Comparison of ENCODE assay signal across 8 mouse cellular contexts in the genomic region with DNA sequence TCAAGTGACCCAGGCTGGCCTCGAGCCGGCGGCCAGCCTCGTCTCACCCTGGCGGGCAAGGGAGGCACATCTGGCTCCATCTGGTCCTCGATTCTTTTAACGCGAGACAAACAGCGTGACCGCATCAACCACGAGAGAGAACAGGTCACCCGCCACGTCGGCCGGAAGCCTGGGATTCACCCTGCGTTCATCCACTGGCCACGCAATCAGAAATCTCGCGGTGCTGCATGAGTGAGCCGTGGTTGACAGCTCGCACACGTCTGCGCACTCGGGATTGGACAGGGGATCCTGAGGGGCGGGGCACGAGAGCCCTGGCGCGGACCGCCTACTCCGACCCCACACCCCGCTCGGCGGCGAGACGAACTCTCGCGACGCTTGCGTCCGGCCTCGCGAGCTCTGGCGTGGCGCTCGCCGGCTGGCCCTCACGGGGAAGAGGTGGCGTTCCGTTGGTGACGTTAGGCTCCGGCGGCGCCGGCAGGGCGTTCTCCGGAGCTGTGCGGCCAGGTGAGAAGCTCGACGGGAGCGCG. TPM values are rescaled to one million over a fixed set of nuclear protein-coding genes. Genes with fewer than 3 reads are reported as not detected.
DNase-seq lines count a peak whose midpoint lies in the region; ATAC-seq and TF ChIP-seq lines count a peak whose summit lies in the region.

Gene Nktr, plus strand, starts transcription at position 378 of the 527 bp plus-strand sequence.

- H3K4me2 ChIP-seq in hindbrain, postnatal 0 days (ENCODE audit: low read depth, low read length): peak within 1 kb of the TSS; percentile 85

- under 1% methylated on average over 59 of the region's 61 CpGs for WGBS in hindbrain, postnatal 0 days

- TF ChIP-seq CTCF in gastrocnemius, adult 2 months (IDR thresholded peaks at IDR 0.05): peak; percentile 20; the same call in 1 of the 2 replicates
- peak; percentile 58 for TF ChIP-seq CTCF in hindbrain, postnatal 0 days (IDR thresholded peaks at IDR 0.05; ENCODE audit: low read depth)
- peak; percentile 16 for TF ChIP-seq CTCF in left cerebral cortex, adult 2 months (IDR thresholded peaks at IDR 0.05)

- peak within 1 kb of the TSS; percentile 82 for H3K4me3 ChIP-seq in gastrocnemius, adult 2 months
- peak within 1 kb of the TSS; percentile 80 for H3K4me3 ChIP-seq in hindbrain, postnatal 0 days (ENCODE audit: low read length)
- H3K4me3 ChIP-seq in left cerebral cortex, adult 2 months: peak within 1 kb of the TSS; percentile 77

- intact Hi-C loops in gastrocnemius, adult 2 months (cut with DNase I): loop anchor here (1.0 kb wide), 1 partner anchor 9 kb away; the partner anchor contains the start of gene Ss18l2
- intact Hi-C loops in left cerebral cortex, adult 2 months (cut with DNase I): no loop called here

- DNase-seq in ZHBTc4 (ENCODE audit: low read depth, low spot score): peak; percentile 99
- peak; percentile 99 for DNase-seq in gastrocnemius, adult 2 months
- peak; percentile 100 for DNase-seq in hindbrain, postnatal 0 days (ENCODE audit: low spot score)
- DNase-seq in left cerebral cortex, adult 2 months (ENCODE audit: extremely low spot score in 1 of 2, low spot score in 2 of 2): peak; percentile 98
- peak; percentile 97 for DNase-seq in right cerebral cortex, adult 2 months (ENCODE audit: low spot score in 2 of 2)
- DNase-seq in urinary bladder, postnatal 14 days (ENCODE audit: low spot score): peak; percentile 99

- ATAC-seq in common myeloid progenitor, adult 5-6 weeks (replicated peaks; ENCODE audit: low read depth, poor library complexity, severe bottlenecking): peak; percentile 93
- ATAC-seq in hindbrain, postnatal 0 days: peak; percentile 99
- peak; percentile 92 for ATAC-seq in megakaryocyte, adult 5-6 weeks (ENCODE audit: poor library complexity, severe bottlenecking)

- peak within 1 kb of the TSS; percentile 95 for H3K9ac ChIP-seq in hindbrain, postnatal 0 days (replicated peaks; ENCODE audit: low read length)

- H3K36me3 ChIP-seq in hindbrain, postnatal 0 days (ENCODE audit: insufficient read depth, low read length): no peaks in the 10 kb centered on the region

- no peaks in the 10 kb centered on the region for H3K9me3 ChIP-seq in hindbrain, postnatal 0 days (ENCODE audit: low read length)

- peaks cover 5% of the 10 kb centered on the region for H3K4me1 ChIP-seq in hindbrain, postnatal 0 days (ENCODE audit: insufficient read depth, low read length)

- no peaks in the 10 kb centered on the region for H3K27me3 ChIP-seq in hindbrain, postnatal 0 days (ENCODE audit: insufficient read depth, low read length)

- peak within 1 kb of the TSS; percentile 99 for H3K27ac ChIP-seq in gastrocnemius, adult 2 months
- peak within 1 kb of the TSS; percentile 97 for H3K27ac ChIP-seq in hindbrain, postnatal 0 days
- peak within 1 kb of the TSS; percentile 97 for H3K27ac ChIP-seq in left cerebral cortex, adult 2 months

RNA-seq across cellular contexts. Expression of gene Nktr, which starts in this region (rescaled TPM):
- total RNA-seq in common myeloid progenitor, adult 5-6 weeks (2017): 100 and 118 TPM in 2 replicates
- total RNA-seq in gastrocnemius, adult 2 months (2021): 10 to 100 TPM; 41.3 to 42.6 TPM
- 68.7 and 76.6 TPM in 2 replicates for total RNA-seq in hindbrain, postnatal 0 days (2014; rRNA removed)
- polyA plus RNA-seq in hindbrain, postnatal 0 days (2015; fragmentation: Nextera tagmentation; extraction: Ambion mirVana): 47.1 and 50.4 TPM in 2 replicates
- total RNA-seq in left cerebral cortex, adult 2 months (2021): 100 to 1,000 TPM; 125 to 130 TPM
- 72.1 and 87.3 TPM in 2 replicates for total RNA-seq in megakaryocyte, adult 5-6 weeks (2015)
- 69.6 and 110 TPM in 2 replicates for total RNA-seq in megakaryocyte, adult 5-6 weeks (2017)

Comparison
In these comparisons a context has a peak if more than half of its experiments do, and no peak if none do; other contexts are left out.
1. Peak in every context shown above with its lines: DNase-seq, ATAC-seq, H3K4me3 ChIP-seq and H3K27ac ChIP-seq.